Mouse (Mus musculus) lung, embryonic 16.5 days (tissue): ENCODE data around the gene Myt1. TPM values are rescaled to one million over a fixed set of nuclear protein-coding genes. Genes with fewer than 3 reads are reported as not detected.

ENCODE experiments used
- ATAC-seq: fragments of 200-750 bp; cut with Nextera tagmentation; 2 replicates; pipeline ENCODE4 v1.8.0; 2017; ENCODE audit warnings: low read depth, mild to moderate bottlenecking, moderate library complexity
- H3K27ac ChIP-seq: fragments of 300-500 bp; sonication (generic); 2 replicates; pipeline ENCODE4 v1.5.1; 2014; ENCODE audit warnings: mild to moderate bottlenecking, control low read depth, low read length
- H3K27me3 ChIP-seq: fragments of 300-500 bp; sonication (generic); 2 replicates; pipeline ENCODE4 v1.6.1; 2014; ENCODE audit warnings: low read depth, low read length, mixed read lengths; ENCODE audit not compliant: control insufficient read depth, insufficient read depth
- H3K36me3 ChIP-seq: fragments of 300-500 bp; sonication (generic); 2 replicates; pipeline ENCODE4 v1.6.1; 2014; ENCODE audit warnings: low read length; ENCODE audit not compliant: control insufficient read depth, insufficient read depth
- H3K4me1 ChIP-seq: fragments of 300-500 bp; sonication (generic); replicated peaks from 2 replicates; pipeline ENCODE4 v1.6.1; 2014; ENCODE audit warnings: low read length, mixed read lengths; ENCODE audit not compliant: control insufficient read depth, insufficient read depth
- H3K4me2 ChIP-seq: fragments of 300-500 bp; sonication (generic); 2 replicates; pipeline ENCODE4 v1.6.1; 2014; ENCODE audit warnings: low read depth, low read length, control low read depth
- H3K4me3 ChIP-seq: fragments of 300-500 bp; sonication (generic); 2 replicates; pipeline ENCODE4 v1.5.1; 2014; ENCODE audit warnings: mild to moderate bottlenecking, low read length, control low read depth
- H3K9ac ChIP-seq: fragments of 300-500 bp; sonication (generic); 2 replicates; pipeline ENCODE4 v1.6.1; 2014; ENCODE audit warnings: low read length, control low read depth
- H3K9me3 ChIP-seq: fragments of 300-500 bp; sonication (generic); 2 replicates; pipeline ENCODE4 v1.6.1; 2016; ENCODE audit warnings: low read length; ENCODE audit not compliant: control insufficient read depth
- WGBS: fragments of 180-500 bp; shearing (Covaris S2); extraction: QIAGEN DNeasy Blood & Tissue Kit; methylation state at CpG from one replicate; pipeline ENCODE4 v1.1.7; 2014; 5-methylcytosine and 5-hydroxymethylcytosine counted together
- polyA plus RNA-seq: library from polyadenylated mRNA; unstranded; fragments of >200 nt; fragmentation: Nextera tagmentation; extraction: Ambion mirVana; gene quantifications from 2 replicates; pipeline ENCODE4 v1.2.1, GENCODE M21; 2015

Gene Myt1
- polyA plus RNA-seq, 1 experiment from 2014 or later, result 0.06 TPM

DNA sequence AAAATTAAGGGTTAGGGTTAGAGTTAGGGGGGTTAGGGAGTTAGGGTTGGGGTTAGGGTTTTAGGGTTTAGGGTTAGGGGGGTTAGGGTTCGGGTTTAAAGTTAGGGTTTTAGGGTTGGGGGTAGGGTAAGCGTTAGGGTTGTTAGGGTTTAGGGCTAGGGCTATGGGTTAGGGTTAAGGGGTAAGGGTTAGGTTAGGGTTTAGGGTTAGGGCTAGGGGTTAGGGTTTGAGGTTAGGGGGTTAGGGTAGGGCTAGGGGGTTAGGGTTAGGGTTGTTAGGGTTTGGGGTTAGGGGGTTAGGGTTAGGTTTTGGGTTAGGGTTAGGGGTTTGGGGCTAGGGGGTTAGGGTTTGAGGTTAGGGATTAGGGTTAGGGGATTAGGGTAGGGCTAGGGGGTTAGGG, 107.9 kb downstream of the Myt1 start:
- Histone ChIP-seq H3K4me3 (no peak overlapping the region), H3K36me3 (peaks cover 12% of the 10 kb centered on the region), H3K9me3 (no peaks in the 10 kb centered on the region), H3K9ac (no peak overlapping the region), H3K27me3 (no peaks in the 10 kb centered on the region), H3K4me1 (no peaks in the 10 kb centered on the region), H3K4me2 (no peak overlapping the region), H3K27ac (no peak overlapping the region)
- WGBS, result 87% methylated on average over 2 of the region's 2 CpGs
- no peak; the same call in 1 of the 2 replicates for ATAC-seq

Other genes starting within 250 kb of the Myt1 start
- gene Dnajc5, start 242.8 kb upstream of the Myt1 start, polyA plus RNA-seq, result 82.0 and 82.1 TPM in 2 replicates
- gene Uckl1, start 178.4 kb upstream of the Myt1 start, polyA plus RNA-seq, result 49.1 and 54.6 TPM in 2 replicates
- 59.1 and 59.3 TPM in 2 replicates for gene Prpf6, start 171.5 kb upstream of the Myt1 start, polyA plus RNA-seq
- 34.9 and 37.2 TPM in 2 replicates for gene Zfp512b, start 170.5 kb upstream of the Myt1 start, polyA plus RNA-seq
- gene Samd10, start 164.1 kb upstream of the Myt1 start, polyA plus RNA-seq, result 30.1 and 31.0 TPM in 2 replicates
- 0.21 and 0.49 TPM in 2 replicates for gene Gm29797, start 106.3 kb upstream of the Myt1 start, polyA plus RNA-seq
- gene Sox18, start 91.7 kb upstream of the Myt1 start, polyA plus RNA-seq, result 84.1 and 84.8 TPM in 2 replicates
- 19.3 and 19.7 TPM in 2 replicates for gene Tcea2, start 83.0 kb upstream of the Myt1 start, polyA plus RNA-seq
- gene Rgs19, start 69.4 kb upstream of the Myt1 start, polyA plus RNA-seq, result 59.8 and 63.4 TPM in 2 replicates
- gene Lkaaear1, start 64.9 kb upstream of the Myt1 start, polyA plus RNA-seq, result not detected in 2 replicates
- 0.43 and 0.72 TPM in 2 replicates for gene Oprl1, start 48.3 kb upstream of the Myt1 start, polyA plus RNA-seq
- gene Pcmtd2, start 74.5 kb downstream of the Myt1 start, polyA plus RNA-seq, result 39.7 and 41.2 TPM in 2 replicates
- 63.4 and 68.5 TPM in 2 replicates for gene Polr3k, start 101.0 kb downstream of the Myt1 start, polyA plus RNA-seq
- gene Gm14496, start 227.8 kb downstream of the Myt1 start, polyA plus RNA-seq, result not detected in 2 replicates